Mouse (Mus musculus): ENCODE data around the gene Fam76a. TPM values are rescaled to one million over a fixed set of nuclear protein-coding genes. Genes with fewer than 3 reads are reported as not detected.

The Fam76a gene
- polyA plus RNA-seq (2017; shearing (Covaris generic)) = 51.9 TPM

GRCm38 (mm10) chr4:132922558-132923008 is at the start of gene Fam76a:
Gene Fam76a (minus strand): TSS chr4:132922558.

DNA sequence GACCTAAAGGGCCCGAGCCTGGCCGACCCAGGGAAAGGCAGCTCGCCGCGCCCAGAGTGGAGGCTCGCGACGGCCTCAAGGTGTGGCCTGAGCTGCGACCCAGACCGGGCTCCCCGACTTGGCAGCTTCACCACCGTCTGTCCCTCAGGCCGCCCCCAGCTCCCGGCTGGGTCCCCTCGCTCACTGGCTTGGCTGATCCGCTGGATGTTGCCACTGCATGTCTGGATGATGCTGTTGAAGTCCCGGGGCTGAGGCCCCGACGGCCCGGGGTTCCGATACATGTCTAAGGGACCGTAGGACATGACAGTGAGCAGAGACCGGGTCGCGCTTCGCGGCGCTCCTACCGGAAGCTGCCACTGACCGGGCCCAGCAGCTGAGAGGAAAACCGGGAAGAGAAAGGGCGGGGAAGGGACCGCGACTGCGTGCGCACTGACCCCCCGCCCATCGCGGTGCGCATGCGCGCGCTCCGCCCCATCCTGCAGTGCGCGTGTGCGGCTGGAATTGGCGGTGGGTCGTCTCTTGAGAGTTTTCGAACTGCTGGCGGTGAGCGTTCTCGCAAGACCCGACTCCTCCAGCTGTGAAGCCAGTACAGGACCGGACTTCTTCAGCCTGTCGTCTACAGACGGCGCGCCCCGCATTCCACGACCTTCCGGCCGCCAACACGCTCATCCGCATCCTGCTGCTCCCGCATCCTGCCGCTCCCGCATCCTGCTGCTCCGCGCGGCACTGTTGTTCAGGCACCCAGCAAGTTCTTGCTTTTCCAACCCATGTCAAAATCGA is 38.1 kb downstream of the Fam76a start, which contains the start of gene Stx12:
Stx12 (minus strand) TSS at position 446 of the 780 bp plus-strand sequence.

Other genes starting within 250 kb of the Fam76a start
- 2.5 TPM for gene Xkr8, start 190.0 kb downstream of the Fam76a start, polyA plus RNA-seq (2017; shearing (Covaris generic))
- 14.2 TPM for gene Smpdl3b, start 165.3 kb downstream of the Fam76a start, polyA plus RNA-seq (2017; shearing (Covaris generic))
- 264 TPM for gene Rpa2, start 154.2 kb downstream of the Fam76a start, polyA plus RNA-seq (2017; shearing (Covaris generic))
- gene Themis2, start 126.2 kb downstream of the Fam76a start, polyA plus RNA-seq (2017; shearing (Covaris generic)) = 4.6 TPM
- gene Ppp1r8, start 79.4 kb downstream of the Fam76a start, polyA plus RNA-seq (2017; shearing (Covaris generic)) = 34.4 TPM
- 22.9 TPM for gene Stx12, start 38.0 kb downstream of the Fam76a start, polyA plus RNA-seq (2017; shearing (Covaris generic))
- gene Fgr, start 51.5 kb upstream of the Fam76a start, polyA plus RNA-seq (2017; shearing (Covaris generic)) = 0.94 TPM
- 4.0 TPM for gene Ahdc1, start 88.7 kb upstream of the Fam76a start, polyA plus RNA-seq (2017; shearing (Covaris generic))
- 93.7 TPM for gene Wasf2, start 207.9 kb upstream of the Fam76a start, polyA plus RNA-seq (2017; shearing (Covaris generic))

Measured in effector memory CD4-positive, alpha-beta T cell, adult 7 months (primary cell).